Mouse (Mus musculus) testis, adult 2 months (tissue): ENCODE measurements around the gene Hoxb5. TPM values are rescaled to one million over a fixed set of nuclear protein-coding genes. Genes with fewer than 3 reads are reported as not detected.

ENCODE experiments used
- H3K27ac ChIP-seq: fragments of 200-500 bp; 2 replicates; pipeline ENCODE4 v1.5.1; 2012; ENCODE audit warnings: low read depth, low read length; ENCODE audit not compliant: control insufficient read depth, insufficient read depth
- H3K27me3 ChIP-seq: fragments of 200-500 bp; 2 replicates; pipeline ENCODE4 v1.6.1; 2012; ENCODE audit warnings: mild to moderate bottlenecking, low read length, moderate library complexity; ENCODE audit not compliant: control insufficient read depth, insufficient read depth
- H3K36me3 ChIP-seq: fragments of 200-500 bp; 2 replicates; pipeline ENCODE4 v1.6.1; 2012; ENCODE audit warnings: mild to moderate bottlenecking, low read length; ENCODE audit not compliant: control insufficient read depth, insufficient read depth
- H3K4me1 ChIP-seq: fragments of 200-500 bp; 2 replicates; pipeline ENCODE4 v1.6.1; 2012; ENCODE audit warnings: low read length; ENCODE audit not compliant: control insufficient read depth, insufficient read depth
- H3K4me3 ChIP-seq: fragments of 200-500 bp; 2 replicates; pipeline ENCODE4 v1.5.1; 2012; ENCODE audit warnings: low read depth, mild to moderate bottlenecking, low read length, moderate library complexity, mixed read lengths; ENCODE audit not compliant: control insufficient read depth
- CTCF ChIP-seq: fragments of 200-500 bp; IDR thresholded peaks from 2 replicates; pipeline ENCODE4 v1.5.1; 2012; ENCODE audit warnings: low read depth, mild to moderate bottlenecking, inconsistent platforms, low read length, moderate library complexity; ENCODE audit not compliant: control insufficient read depth, insufficient read depth, insufficient replicate concordance
- POLR2A ChIP-seq: fragments of 200-500 bp; IDR thresholded peaks from 2 replicates; pipeline ENCODE4 v1.6.1; 2012; ENCODE audit warnings: low read depth, mild to moderate bottlenecking, inconsistent platforms, low read length, moderate library complexity; ENCODE audit not compliant: control insufficient read depth
- polyA plus RNA-seq: library from polyadenylated mRNA; depleted of rRNA; stranded (reverse); fragments of >200 nt; gene quantifications from 2 replicates; pipeline ENCODE4 v1.2.3, GENCODE M21; 2012

The Hoxb5 gene
- polyA plus RNA-seq, 1 experiment: 0.14 TPM

DNA sequence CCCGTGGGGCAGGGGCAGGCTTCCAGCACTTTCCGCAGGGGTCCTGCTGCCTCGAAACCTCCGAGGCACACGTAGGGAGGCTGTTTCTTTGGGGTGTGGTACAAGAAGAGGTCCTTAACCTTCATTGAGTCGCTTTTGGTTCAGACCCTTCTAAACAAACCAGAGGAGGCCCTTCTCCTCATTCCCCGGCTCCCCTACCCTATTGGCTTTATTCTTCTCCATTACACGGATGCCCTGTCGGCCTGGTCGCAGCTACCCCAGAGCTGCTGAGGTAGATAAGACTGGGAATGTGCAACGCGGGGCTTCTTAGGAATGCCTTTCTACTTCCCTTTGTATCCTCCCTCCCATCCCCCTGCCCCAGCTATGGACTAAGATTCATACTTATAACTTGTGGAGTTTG is 23.6 kb downstream of the Hoxb5 start:
- peaks cover 2% of the 10 kb centered on the region for H3K27me3 ChIP-seq

DNA sequence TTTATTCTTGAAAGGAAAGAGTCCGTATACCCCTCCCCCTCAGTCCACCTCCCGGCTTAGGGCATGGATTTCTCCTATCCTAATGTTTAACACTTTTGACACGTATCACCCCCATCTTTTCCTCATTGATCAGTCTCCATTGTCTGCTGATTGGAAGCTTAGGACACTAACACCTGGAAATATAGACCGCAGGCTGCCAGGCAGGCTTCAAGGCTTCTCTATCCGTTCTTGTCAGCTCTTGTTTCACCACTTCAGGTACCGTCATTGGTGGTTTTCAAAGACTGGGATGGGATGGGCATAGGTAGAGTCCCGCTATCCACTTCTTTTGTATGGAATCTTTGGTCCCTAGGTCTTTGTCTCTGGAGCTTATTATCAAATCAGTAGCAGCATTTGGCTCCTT is 24.0 kb downstream of the Hoxb5 start:
- peaks cover 3% of the 10 kb centered on the region; the same call in 1 of the 2 replicates for H3K4me1 ChIP-seq
- no peak overlapping the region for H3K4me3 ChIP-seq
- no peak overlapping the region for H3K27ac ChIP-seq
- no peaks in the 10 kb centered on the region for H3K36me3 ChIP-seq
- TF ChIP-seq POLR2A (no peak), CTCF (no peak)
- peaks cover 2% of the 10 kb centered on the region for H3K27me3 ChIP-seq

More for the DNA sequence above, 23.6 kb downstream of the Hoxb5 start:
- H3K27ac ChIP-seq: no peak overlapping the region
- peaks cover 3% of the 10 kb centered on the region; the same call in 1 of the 2 replicates for H3K4me1 ChIP-seq
- no peak overlapping the region for H3K4me3 ChIP-seq
- no peak for TF ChIP-seq CTCF
- TF ChIP-seq POLR2A: no peak
- H3K36me3 ChIP-seq: no peaks in the 10 kb centered on the region

DNA sequence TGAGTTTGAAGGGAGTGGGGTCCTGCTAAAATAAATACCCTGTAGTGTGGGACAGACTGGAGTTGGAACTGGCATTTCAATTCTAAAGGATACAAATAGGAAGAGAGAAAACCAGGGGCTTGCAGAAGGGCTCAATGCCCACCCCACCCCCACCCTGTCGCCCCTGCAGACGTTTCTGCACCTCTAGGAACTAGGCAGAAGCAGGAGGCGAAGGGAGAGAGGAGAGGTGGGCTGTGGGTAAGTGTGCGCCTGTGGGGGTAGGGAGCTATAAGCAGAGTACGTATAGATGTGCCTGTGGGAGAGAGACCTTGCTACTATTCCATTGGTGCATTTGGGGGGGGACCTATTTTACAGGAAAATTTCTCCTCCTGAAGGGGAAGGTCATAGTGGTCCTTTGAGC is 24.6 kb downstream of the Hoxb5 start:
- TF ChIP-seq POLR2A (no peak), CTCF (no peak)
- H3K4me1 ChIP-seq: peaks cover 3% of the 10 kb centered on the region
- H3K4me3 ChIP-seq: no peak overlapping the region
- H3K27me3 ChIP-seq: peaks cover 5% of the 10 kb centered on the region
- H3K36me3 ChIP-seq: no peaks in the 10 kb centered on the region
- no peak overlapping the region for H3K27ac ChIP-seq

GRCm38 (mm10) chr11:96328605-96329004 is 25.5 kb downstream of the Hoxb5 start:
- H3K36me3 ChIP-seq: no peaks in the 10 kb centered on the region
- H3K27me3 ChIP-seq: peaks cover 5% of the 10 kb centered on the region
- TF ChIP-seq POLR2A: no peak
- TF ChIP-seq CTCF: no peak
- H3K4me1 ChIP-seq: peaks cover 6% of the 10 kb centered on the region
- H3K4me3 ChIP-seq: no peak overlapping the region
- no peak overlapping the region for H3K27ac ChIP-seq

- Histone ChIP-seq H3K4me1 (peaks cover 5% of the 10 kb centered on the region), H3K36me3 (no peaks in the 10 kb centered on the region), H3K4me3 (no peak overlapping the region), H3K27me3 (peaks cover 3% of the 10 kb centered on the region; the same call in 1 of the 2 replicates), H3K27ac (no peak overlapping the region)
- TF ChIP-seq CTCF (no peak), POLR2A (no peak)
These were observed 29.0 kb downstream of the Hoxb5 start for GRCm38 (mm10) chr11:96332105-96332504.

- Histone ChIP-seq H3K4me1 (peaks cover 5% of the 10 kb centered on the region), H3K4me3 (peak overlapping the region; percentile 15; the same call in 1 of the 2 replicates), H3K27ac (no peak overlapping the region), H3K27me3 (peaks cover 3% of the 10 kb centered on the region; the same call in 1 of the 2 replicates), H3K36me3 (no peaks in the 10 kb centered on the region)
- TF ChIP-seq CTCF: no peak
- TF ChIP-seq POLR2A: no peak
These were observed 29.5 kb downstream of the Hoxb5 start for GRCm38 (mm10) chr11:96332618-96333032.

DNA sequence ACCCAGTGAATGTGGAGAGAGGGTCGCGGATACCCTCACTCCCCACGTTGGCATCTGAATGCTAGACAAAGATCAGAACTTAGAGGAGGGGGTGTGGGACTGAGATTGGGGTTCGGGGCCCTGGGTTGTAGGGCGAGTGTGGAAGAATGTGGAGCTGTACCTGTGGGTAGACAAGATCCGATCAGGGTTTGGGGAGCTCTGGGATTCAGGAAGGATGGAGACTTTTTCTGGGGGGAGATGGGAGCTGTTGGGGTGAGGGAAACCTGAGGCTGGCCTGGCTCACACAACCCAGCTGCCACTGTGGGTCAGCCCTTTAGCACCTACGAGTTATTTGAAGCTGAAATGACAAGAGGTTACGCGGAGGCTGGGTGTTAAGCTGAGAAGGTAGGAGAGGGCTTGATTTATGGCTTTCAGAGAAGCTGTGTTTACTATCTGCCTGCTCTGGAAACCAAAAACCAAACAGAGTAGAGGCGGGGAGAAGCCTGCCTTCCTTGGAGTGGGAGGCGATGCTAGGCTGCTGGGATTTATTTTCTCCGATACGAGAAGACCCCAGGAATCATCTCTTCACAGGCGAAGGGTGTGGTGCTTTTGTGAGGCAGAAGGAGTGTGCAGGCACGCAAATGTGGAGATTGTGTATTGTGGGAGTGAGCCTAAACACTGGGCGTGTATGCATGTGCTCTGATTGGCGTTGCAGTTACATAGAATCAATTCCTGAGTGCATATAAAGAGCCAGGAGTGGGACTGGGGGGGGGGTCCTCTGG is 30.3 kb downstream of the Hoxb5 start:
- peaks cover 3% of the 10 kb centered on the region; the same call in 1 of the 2 replicates for H3K27me3 ChIP-seq
- H3K36me3 ChIP-seq: no peaks in the 10 kb centered on the region
- TF ChIP-seq POLR2A (no peak), CTCF (no peak)
- H3K4me3 ChIP-seq: peak overlapping the region; percentile 8
- H3K27ac ChIP-seq: no peak overlapping the region
- H3K4me1 ChIP-seq: peaks cover 5% of the 10 kb centered on the region

GRCm38 (mm10) chr11:96334002-96334364 is 30.8 kb downstream of the Hoxb5 start:
- TF ChIP-seq CTCF (no peak), POLR2A (no peak)
- H3K4me3 ChIP-seq: no peak overlapping the region
- H3K36me3 ChIP-seq: no peaks in the 10 kb centered on the region
- peaks cover 5% of the 10 kb centered on the region for H3K4me1 ChIP-seq
- peaks cover 3% of the 10 kb centered on the region; the same call in 1 of the 2 replicates for H3K27me3 ChIP-seq
- H3K27ac ChIP-seq: no peak overlapping the region
